In genomic region chr3:75482056-75482455, GRCm38 (mm10) we compare ENCODE assay signal across 21 mouse cellular contexts. TPM values are rescaled to one million over a fixed set of nuclear protein-coding genes. Genes with fewer than 3 reads are reported as not detected.
DNase-seq lines count a peak whose midpoint lies in the region; ATAC-seq and TF ChIP-seq lines count a peak whose summit lies in the region.
"Had no signal": no experiment of that assay in that cellular context is flagged by ENCODE, and none has a peak within 500 bp of the region (broad histone marks: within the 10 kb centered on the region; RNA-seq: fewer than 3 reads in every experiment).

TSS of gene Wdr49 (minus strand) at chr3:75482156.

- no peaks in the 10 kb centered on the region for H3K27me3 ChIP-seq in midbrain, embryonic 14.5 days (ENCODE audit: control insufficient read depth, insufficient read depth, low read length)
- H3K27me3 ChIP-seq in midbrain, embryonic 11.5 days (ENCODE audit: control insufficient read depth, insufficient read depth, low read length) = no peaks in the 10 kb centered on the region
- H3K27me3 ChIP-seq: CH12.LX had no signal

- no peak within 1 kb of the TSS for H3K27ac ChIP-seq in midbrain, embryonic 14.5 days (replicated peaks; ENCODE audit: low read depth, low read length)
- no peak within 1 kb of the TSS for H3K27ac ChIP-seq in midbrain, embryonic 11.5 days (ENCODE audit: low read depth, low read length)

- H3K36me3 ChIP-seq in midbrain, embryonic 14.5 days (ENCODE audit: control insufficient read depth, insufficient read depth, low read length) = no peaks in the 10 kb centered on the region
- no peaks in the 10 kb centered on the region for H3K36me3 ChIP-seq in midbrain, embryonic 11.5 days (ENCODE audit: control insufficient read depth, insufficient read depth, low read length)
- H3K36me3 ChIP-seq: G1E had no signal

- no peaks in the 10 kb centered on the region for H3K9me3 ChIP-seq in midbrain, embryonic 14.5 days (ENCODE audit: control insufficient read depth, low read length)
- H3K9me3 ChIP-seq in midbrain, embryonic 11.5 days (ENCODE audit: control insufficient read depth, low read length) = no peaks in the 10 kb centered on the region
- H3K9me3 ChIP-seq: G1E had no signal

- H3K4me3 ChIP-seq in midbrain, embryonic 14.5 days (replicated peaks; ENCODE audit: low read depth, low read length) = no peak within 1 kb of the TSS
- H3K4me3 ChIP-seq in midbrain, embryonic 11.5 days (ENCODE audit: low read depth, low read length) = no peak within 1 kb of the TSS

- no peak within 1 kb of the TSS for H3K9ac ChIP-seq in midbrain, embryonic 14.5 days (replicated peaks; ENCODE audit: low read length)
- no peak within 1 kb of the TSS for H3K9ac ChIP-seq in midbrain, embryonic 11.5 days (ENCODE audit: low read length)

- TF ChIP-seq POLR2A in brain, embryonic 14.5 days (IDR thresholded peaks at IDR 0.05; ENCODE audit: borderline replicate concordance, extremely low read depth, insufficient read depth, insufficient read length, poor library complexity, severe bottlenecking) = no peak

- peak; percentile 17 for DNase-seq in midbrain, embryonic 14.5 days
- DNase-seq in midbrain, embryonic 11.5 days (ENCODE audit: low spot score, missing footprints) = no peak
- peak; percentile 5 for DNase-seq in brain, embryonic 14.5 days (ENCODE audit: low read depth)
- no peak for DNase-seq in cerebellum, adult 9-11 months
- DNase-seq: adrenal gland, adult 2 months; adrenal gland, adult 8-10 months; adrenal gland, postnatal 10 days; adrenal gland, postnatal 14 days; adrenal gland, postnatal 25 days; adrenal gland, postnatal 36 days; B cell, adult 2 months; cerebellum, adult 11 months; cerebellum, adult 11-12 months; cerebellum, adult 18-20 months; cerebellum, adult 2 months had no signal

- no peak for TF ChIP-seq CTCF in brain, embryonic 14.5 days (IDR thresholded peaks at IDR 0.05; ENCODE audit: borderline replicate concordance, extremely low read depth, insufficient read depth, insufficient read length)

- ATAC-seq in midbrain, embryonic 14.5 days (ENCODE audit: low FRiP score, low TSS enrichment) = no peak
- ATAC-seq in midbrain, embryonic 11.5 days (ENCODE audit: low FRiP score) = no peak
- ATAC-seq: activated CD4-positive, CD25-positive, alpha-beta regulatory T cell, adult 4 months; CD4-positive, CD25-positive, alpha-beta regulatory T cell, adult 4 months; Patski had no signal

- H3K4me2 ChIP-seq in midbrain, embryonic 14.5 days (ENCODE audit: low read length) = no peak within 1 kb of the TSS
- H3K4me2 ChIP-seq in midbrain, embryonic 11.5 days = no peak within 1 kb of the TSS

- 33% methylated on average over 2 of the region's 2 CpGs for WGBS in midbrain, embryonic 14.5 days
- 50% methylated on average over 2 of the region's 2 CpGs for WGBS in midbrain, embryonic 11.5 days

- H3K4me1 ChIP-seq in midbrain, embryonic 14.5 days (ENCODE audit: control insufficient read depth, insufficient read depth, low read length) = no peaks in the 10 kb centered on the region
- H3K4me1 ChIP-seq in midbrain, embryonic 11.5 days (ENCODE audit: control insufficient read depth, insufficient read depth, low read length) = no peaks in the 10 kb centered on the region

RNA-seq across cellular contexts. Expression of gene Wdr49, which starts in this region (rescaled TPM):
- polyA plus RNA-seq in midbrain, embryonic 14.5 days (2014; fragmentation: Nextera tagmentation; extraction: Ambion mirVana) = 0.16 and 0.53 TPM in 2 replicates
- polyA plus RNA-seq in midbrain, embryonic 11.5 days (2014; fragmentation: Nextera tagmentation; extraction: Ambion mirVana) = 0.05 TPM in 1 of 2 replicates, not detected in the other
- 0.09 and 0.19 TPM in 2 replicates for polyA plus RNA-seq in brain, embryonic 14.5 days (2012; rRNA removed)
- polyA plus RNA-seq: activated CD4-positive, CD25-positive, alpha-beta regulatory T cell, adult 4 months; adrenal gland, adult 2 months; C2C12; G1E; Patski had no signal

Comparison
In these comparisons a context has a peak if more than half of its experiments do, and no peak if none do; other contexts are left out.
1. Peak in DNase-seq in midbrain, embryonic 14.5 days; RNA of the gene not detected or under 1 TPM.
2. Peak in DNase-seq in brain, embryonic 14.5 days; RNA of the gene not detected or under 1 TPM.